Mouse (Mus musculus): Measurements from ENCODE around the gene Srgap3.

Gene Srgap3

DNA sequence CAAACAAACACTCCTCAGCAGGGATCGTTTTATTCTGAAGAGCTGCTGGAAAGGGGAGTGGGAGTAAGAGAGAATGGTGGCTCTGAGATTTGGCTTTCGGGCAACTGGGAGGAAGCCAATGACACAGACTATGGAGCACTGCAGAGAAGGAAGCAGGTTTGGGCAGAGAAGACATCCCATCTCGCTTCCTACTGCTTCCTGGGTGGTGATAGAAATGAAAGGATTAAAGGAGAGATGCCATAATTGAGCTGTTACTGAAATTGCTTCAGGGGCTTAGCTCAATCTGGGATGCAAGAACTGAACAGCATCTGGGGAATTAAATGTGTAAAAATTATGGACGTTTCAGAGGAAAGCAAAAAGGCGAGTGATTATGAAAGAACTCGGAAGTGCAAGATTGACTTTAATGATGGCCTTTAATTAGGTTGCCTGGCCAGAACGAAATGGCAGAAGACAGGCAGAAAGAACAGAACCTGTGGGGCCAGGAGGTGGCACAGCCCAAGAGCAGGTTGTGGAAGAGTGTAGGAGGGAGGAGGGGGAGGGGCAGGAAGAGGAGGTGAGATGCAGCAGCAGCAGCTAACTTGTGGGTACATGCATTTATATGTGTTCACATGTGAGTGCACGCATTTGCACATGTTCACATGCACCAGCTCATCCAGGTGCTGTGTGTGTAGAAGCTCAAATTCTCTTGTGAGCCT is 126.6 kb downstream of the Srgap3 start:
- H3K36me3 ChIP-seq (ENCODE audit: insufficient read depth, low read length) = no peaks in the 10 kb centered on the region
- no peak overlapping the region for H3K4me3 ChIP-seq (replicated peaks; ENCODE audit: low read length)
- no peaks in the 10 kb centered on the region for H3K4me1 ChIP-seq (replicated peaks; ENCODE audit: low read depth, low read length)
- no peaks in the 10 kb centered on the region; the same call in 1 of the 2 replicates for H3K27me3 ChIP-seq (ENCODE audit: insufficient read depth, low read length)
- no peak for TF ChIP-seq NANOG (IDR thresholded peaks at IDR 0.05; ENCODE audit: borderline replicate concordance, low read length)
- no peak for TF ChIP-seq POU5F1 (IDR thresholded peaks at IDR 0.05; ENCODE audit: borderline replicate concordance, low read length)
- no peak for TF ChIP-seq CTCF (conservative IDR thresholded peaks at IDR 0.05; ENCODE audit: low read length)
- H3K9me3 ChIP-seq (ENCODE audit: low read length) = no peaks in the 10 kb centered on the region

DNA sequence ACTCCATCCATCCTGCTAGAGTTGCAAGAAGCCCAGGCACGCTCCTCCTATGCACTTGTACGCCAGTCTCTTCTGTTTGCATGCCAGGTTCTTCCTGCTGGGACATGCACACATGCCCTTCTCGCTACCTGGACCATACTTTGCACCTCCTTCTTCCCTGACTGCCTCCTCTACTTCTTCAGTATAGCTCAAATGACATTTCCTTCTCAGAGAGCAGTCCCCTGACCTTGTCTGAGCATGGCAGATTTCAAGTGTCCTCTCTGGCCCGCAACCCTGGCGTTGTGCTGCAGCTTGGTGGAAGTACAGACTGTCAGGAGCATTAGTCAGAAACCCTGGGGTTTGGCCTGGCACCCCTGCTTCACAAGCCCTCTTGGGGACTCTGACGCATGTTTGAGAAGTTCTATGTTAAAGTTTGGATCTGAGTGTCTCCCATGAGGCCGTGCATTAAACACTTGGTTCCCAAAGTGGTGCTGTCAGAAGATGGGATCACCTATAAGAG is 128.6 kb downstream of the Srgap3 start:
- no peaks in the 10 kb centered on the region for H3K4me1 ChIP-seq (replicated peaks; ENCODE audit: low read depth, low read length)
- no peaks in the 10 kb centered on the region for H3K9me3 ChIP-seq (ENCODE audit: low read length)
- TF ChIP-seq POU5F1 (IDR thresholded peaks at IDR 0.05; ENCODE audit: borderline replicate concordance, low read length) (no peak), CTCF (conservative IDR thresholded peaks at IDR 0.05; ENCODE audit: low read length) (no peak), NANOG (IDR thresholded peaks at IDR 0.05; ENCODE audit: borderline replicate concordance, low read length) (no peak)
- H3K36me3 ChIP-seq (ENCODE audit: insufficient read depth, low read length) = no peaks in the 10 kb centered on the region
- H3K4me3 ChIP-seq (replicated peaks; ENCODE audit: low read length) = no peak overlapping the region
- no peaks in the 10 kb centered on the region; the same call in 1 of the 2 replicates for H3K27me3 ChIP-seq (ENCODE audit: insufficient read depth, low read length)

DNA sequence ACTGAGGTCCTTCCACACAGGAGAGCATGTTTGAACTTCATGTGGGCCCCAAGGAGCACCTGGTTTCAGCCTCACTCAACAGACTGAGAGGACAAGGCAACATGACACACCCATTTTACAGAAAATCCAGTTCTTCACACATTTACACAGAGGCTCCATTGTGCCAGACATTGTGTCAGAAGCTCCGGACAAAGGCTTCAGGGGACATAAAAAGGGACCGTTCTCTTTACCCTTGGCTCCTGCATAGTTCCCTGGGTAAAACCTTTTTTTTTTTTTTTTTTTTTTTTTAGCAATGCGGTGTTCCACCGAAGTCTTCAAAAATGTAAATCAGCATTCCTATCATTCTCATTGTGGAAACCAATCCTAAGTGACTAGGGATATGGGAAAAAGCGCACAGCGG is 131.5 kb downstream of the Srgap3 start:
- Histone ChIP-seq H3K4me3 (replicated peaks; ENCODE audit: low read length) (no peak overlapping the region), H3K36me3 (ENCODE audit: insufficient read depth, low read length) (no peaks in the 10 kb centered on the region), H3K4me1 (replicated peaks; ENCODE audit: low read depth, low read length) (no peaks in the 10 kb centered on the region), H3K27me3 (ENCODE audit: insufficient read depth, low read length) (no peaks in the 10 kb centered on the region; the same call in 1 of the 2 replicates), H3K9me3 (ENCODE audit: low read length) (no peaks in the 10 kb centered on the region)
- no peak for TF ChIP-seq NANOG (IDR thresholded peaks at IDR 0.05; ENCODE audit: borderline replicate concordance, low read length)

DNA sequence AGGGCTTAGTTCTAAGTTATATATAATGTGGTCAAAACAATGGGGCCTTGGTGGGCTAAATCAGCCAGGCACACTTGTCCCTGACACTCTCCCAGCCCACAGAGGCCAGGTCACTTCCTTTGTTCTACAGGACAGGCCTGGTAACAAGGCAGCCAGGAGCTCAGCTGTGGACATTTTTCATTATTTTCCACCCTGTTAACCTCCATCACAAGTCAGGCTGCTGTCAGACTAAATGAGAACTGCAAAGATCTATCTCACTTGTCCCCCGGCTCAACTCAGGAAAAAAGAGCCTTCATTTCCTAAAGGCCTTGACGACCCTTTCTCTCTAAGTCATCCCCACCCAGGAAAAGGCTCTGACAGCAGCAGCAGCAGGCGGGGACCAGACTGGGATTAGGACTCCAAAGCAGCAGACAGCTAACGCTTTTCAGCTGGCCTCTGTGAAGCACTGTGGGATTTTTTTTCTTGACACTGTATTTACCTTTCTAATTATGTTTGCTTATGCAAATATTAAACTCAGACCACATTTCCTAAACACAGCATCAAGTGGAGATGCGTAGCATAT is 132.5 kb downstream of the Srgap3 start:
- peaks cover 5% of the 10 kb centered on the region; the same call in 1 of the 2 replicates for H3K4me1 ChIP-seq (replicated peaks; ENCODE audit: low read depth, low read length)
- H3K27me3 ChIP-seq (ENCODE audit: insufficient read depth, low read length) = no peaks in the 10 kb centered on the region
- no peaks in the 10 kb centered on the region for H3K9me3 ChIP-seq (ENCODE audit: low read length)
- no peak overlapping the region for H3K4me3 ChIP-seq (replicated peaks; ENCODE audit: low read length)
- TF ChIP-seq NANOG (IDR thresholded peaks at IDR 0.05; ENCODE audit: borderline replicate concordance, low read length) = no peak
- TF ChIP-seq CTCF (conservative IDR thresholded peaks at IDR 0.05; ENCODE audit: low read length) = no peak
- no peak for TF ChIP-seq POU5F1 (IDR thresholded peaks at IDR 0.05; ENCODE audit: borderline replicate concordance, low read length)
- H3K36me3 ChIP-seq (ENCODE audit: insufficient read depth, low read length) = no peaks in the 10 kb centered on the region

DNA sequence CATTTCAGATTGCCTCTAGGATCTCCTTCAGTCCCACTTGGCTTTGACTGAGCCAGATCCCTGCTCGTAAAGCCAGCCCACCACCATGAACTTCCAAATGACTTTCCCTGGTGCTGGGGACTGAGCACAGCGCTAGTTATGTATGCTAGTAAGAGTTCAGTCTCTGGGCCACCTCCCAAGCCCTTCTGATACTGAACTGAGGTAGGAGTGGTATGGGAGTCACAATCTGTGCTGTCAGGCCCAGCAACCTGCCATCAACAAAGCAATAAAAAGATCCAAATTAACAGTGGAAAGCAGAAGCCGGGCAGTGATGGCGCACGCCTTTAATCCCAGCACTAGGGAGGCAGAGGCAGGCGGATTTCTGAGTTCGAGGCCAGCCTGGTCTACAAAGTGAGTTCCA is 134.2 kb downstream of the Srgap3 start:
- Histone ChIP-seq H3K36me3 (ENCODE audit: insufficient read depth, low read length) (no peaks in the 10 kb centered on the region), H3K4me3 (replicated peaks; ENCODE audit: low read length) (no peak overlapping the region), H3K27me3 (ENCODE audit: insufficient read depth, low read length) (no peaks in the 10 kb centered on the region), H3K4me1 (replicated peaks; ENCODE audit: low read depth, low read length) (peaks cover 6% of the 10 kb centered on the region; the same call in 1 of the 2 replicates), H3K9me3 (ENCODE audit: low read length) (no peaks in the 10 kb centered on the region)
- no peak for TF ChIP-seq POU5F1 (IDR thresholded peaks at IDR 0.05; ENCODE audit: borderline replicate concordance, low read length)
- TF ChIP-seq CTCF (conservative IDR thresholded peaks at IDR 0.05; ENCODE audit: low read length) = no peak
- no peak for TF ChIP-seq NANOG (IDR thresholded peaks at IDR 0.05; ENCODE audit: borderline replicate concordance, low read length)

DNA sequence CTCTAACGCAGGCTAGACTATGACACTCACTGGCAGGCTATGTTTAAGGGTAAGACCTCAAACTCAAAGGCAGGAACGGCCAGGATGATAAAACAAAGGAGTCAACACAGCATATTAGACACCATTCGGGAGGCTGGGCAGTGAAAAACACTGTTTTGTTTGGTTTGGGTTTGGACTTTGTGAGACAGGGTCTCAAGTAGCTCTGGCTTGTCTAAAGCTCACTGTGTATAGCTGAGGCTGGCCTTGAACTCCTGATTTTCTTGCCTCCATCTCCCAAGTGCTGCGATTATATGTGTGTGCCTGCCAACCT is 136.6 kb downstream of the Srgap3 start:
- H3K9me3 ChIP-seq (ENCODE audit: low read length) = peaks cover 9% of the 10 kb centered on the region
- no peak overlapping the region for H3K4me3 ChIP-seq (replicated peaks; ENCODE audit: low read length)
- H3K4me1 ChIP-seq (replicated peaks; ENCODE audit: low read depth, low read length) = peaks cover 6% of the 10 kb centered on the region; the same call in 1 of the 2 replicates
- no peak for TF ChIP-seq CTCF (conservative IDR thresholded peaks at IDR 0.05; ENCODE audit: low read length)
- TF ChIP-seq POU5F1 (IDR thresholded peaks at IDR 0.05; ENCODE audit: borderline replicate concordance, low read length) = no peak
- no peak for TF ChIP-seq NANOG (IDR thresholded peaks at IDR 0.05; ENCODE audit: borderline replicate concordance, low read length)
- H3K27me3 ChIP-seq (ENCODE audit: insufficient read depth, low read length) = no peaks in the 10 kb centered on the region
- no peaks in the 10 kb centered on the region for H3K36me3 ChIP-seq (ENCODE audit: insufficient read depth, low read length)

DNA sequence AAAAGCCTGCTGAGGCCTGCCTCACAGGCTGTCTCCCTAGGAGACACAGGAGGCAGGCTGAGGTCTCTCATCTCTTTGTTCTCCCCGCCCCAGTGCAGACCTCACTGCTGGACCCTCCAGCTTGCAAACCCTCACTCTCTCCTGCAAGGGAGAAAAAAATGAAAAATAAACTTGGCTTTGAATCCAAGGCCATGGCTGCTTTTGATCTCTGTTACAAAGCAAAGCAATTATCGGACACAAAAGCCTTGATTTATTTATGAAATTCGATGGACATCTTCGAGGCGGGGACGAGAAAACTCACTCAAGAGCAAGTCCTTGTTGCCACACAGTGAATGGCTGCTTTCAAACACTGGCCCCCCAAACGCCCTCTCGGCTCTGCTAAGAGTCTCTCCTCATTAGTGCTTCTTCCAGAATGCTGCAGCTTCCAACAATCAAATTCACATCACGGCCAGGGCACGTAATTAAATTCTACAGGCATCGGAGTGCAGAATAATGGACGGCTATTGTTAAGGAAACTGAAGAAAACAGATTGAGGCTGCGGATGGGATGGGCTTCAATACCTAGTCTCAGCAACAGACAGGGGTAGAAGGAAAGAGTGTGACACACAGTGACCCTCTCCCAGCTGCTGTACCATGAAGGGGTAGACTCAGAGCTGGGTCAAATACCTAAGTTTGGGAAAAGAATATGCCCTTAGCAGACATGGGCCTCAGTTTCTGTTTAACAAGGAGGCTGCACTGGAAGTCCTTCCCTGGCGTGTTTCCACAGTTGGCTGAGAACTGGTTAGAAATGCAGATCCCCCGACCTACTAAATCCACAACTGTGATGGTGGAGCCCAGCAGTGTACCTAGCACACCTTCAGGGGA is 137.2 kb downstream of the Srgap3 start:
- H3K4me3 ChIP-seq (replicated peaks; ENCODE audit: low read length) = no peak overlapping the region
- H3K36me3 ChIP-seq (ENCODE audit: insufficient read depth, low read length) = no peaks in the 10 kb centered on the region
- peaks cover 6% of the 10 kb centered on the region; the same call in 1 of the 2 replicates for H3K4me1 ChIP-seq (replicated peaks; ENCODE audit: low read depth, low read length)
- no peaks in the 10 kb centered on the region for H3K27me3 ChIP-seq (ENCODE audit: insufficient read depth, low read length)
- no peak for TF ChIP-seq CTCF (conservative IDR thresholded peaks at IDR 0.05; ENCODE audit: low read length)
- no peak for TF ChIP-seq NANOG (IDR thresholded peaks at IDR 0.05; ENCODE audit: borderline replicate concordance, low read length)
- TF ChIP-seq POU5F1 (IDR thresholded peaks at IDR 0.05; ENCODE audit: borderline replicate concordance, low read length) = no peak
- peaks cover 9% of the 10 kb centered on the region for H3K9me3 ChIP-seq (ENCODE audit: low read length)

DNA sequence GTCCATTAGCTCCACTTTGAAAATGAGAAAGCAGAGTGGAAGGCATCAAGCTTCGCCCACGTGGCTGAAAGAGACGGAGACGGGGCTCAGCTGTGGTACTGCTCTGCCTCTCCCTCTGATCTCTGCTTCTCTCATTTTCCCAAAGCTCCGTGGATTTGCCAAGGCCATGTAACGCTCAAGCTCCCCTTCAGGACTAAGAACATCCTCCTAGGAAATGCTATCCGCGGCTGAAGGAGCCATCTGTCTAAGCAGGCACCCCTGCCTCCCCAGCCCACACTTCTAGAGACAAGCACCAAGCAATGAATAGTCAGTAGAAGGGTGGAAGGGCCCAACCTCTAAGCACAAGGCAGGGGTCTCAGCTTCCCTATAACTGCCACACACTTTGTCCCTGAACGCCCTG is 138.3 kb downstream of the Srgap3 start:
- Histone ChIP-seq H3K4me1 (replicated peaks; ENCODE audit: low read depth, low read length) (peaks cover 6% of the 10 kb centered on the region; the same call in 1 of the 2 replicates), H3K4me3 (replicated peaks; ENCODE audit: low read length) (no peak overlapping the region), H3K36me3 (ENCODE audit: insufficient read depth, low read length) (no peaks in the 10 kb centered on the region), H3K27me3 (ENCODE audit: insufficient read depth, low read length) (no peaks in the 10 kb centered on the region), H3K9me3 (ENCODE audit: low read length) (peaks cover 9% of the 10 kb centered on the region)
- TF ChIP-seq CTCF (conservative IDR thresholded peaks at IDR 0.05; ENCODE audit: low read length) (no peak), NANOG (IDR thresholded peaks at IDR 0.05; ENCODE audit: borderline replicate concordance, low read length) (no peak), POU5F1 (IDR thresholded peaks at IDR 0.05; ENCODE audit: borderline replicate concordance, low read length) (no peak)

Measured in E14TG2a.4 (cell line).